13 mouse cellular contexts compared by ENCODE assay signal in genomic region chr4:126314393-126314792, GRCm38 (mm10). TPM values are rescaled to one million over a fixed set of nuclear protein-coding genes. Genes with fewer than 3 reads are reported as not detected.
A peak's percentile ranks its signal among the peaks of the same experiment; 100 is the strongest.
DNase-seq lines count a peak whose midpoint lies in the region; ATAC-seq and TF ChIP-seq lines count a peak whose summit lies in the region.
"Had no signal": no experiment of that assay in that cellular context is flagged by ENCODE, and none has a peak within 500 bp of the region (broad histone marks: within the 10 kb centered on the region; RNA-seq: fewer than 3 reads in every experiment).

No protein-coding gene starts in this region.

- peaks cover 33% of the 10 kb centered on the region for H3K36me3 ChIP-seq in intestine, postnatal 0 days (ENCODE audit: control insufficient read depth, insufficient read depth)
- peaks cover 17% of the 10 kb centered on the region for H3K36me3 ChIP-seq in intestine, embryonic 15.5 days
- peaks cover 50% of the 10 kb centered on the region for H3K36me3 ChIP-seq in limb, embryonic 15.5 days

- DNase-seq in embryo, embryonic 11.5 days (ENCODE audit: low read depth, low spot score) = peak; percentile 22
- peak; percentile 80 for DNase-seq in kidney, adult 11 months
- no peak for DNase-seq in frontal cortex, postnatal 25 days (ENCODE audit: low spot score in 2 of 2)
- DNase-seq in cerebellum, postnatal 4 days (ENCODE audit: low spot score in 2 of 2) = no peak
- no peak for DNase-seq in heart, adult 9 months (ENCODE audit: low spot score in 2 of 2)
- DNase-seq: adrenal gland, postnatal 36 days; heart, adult 11 months had no signal

- 66% methylated on average over 10 of the region's 10 CpGs for WGBS in intestine, postnatal 0 days
- 67% methylated on average over 10 of the region's 10 CpGs for WGBS in intestine, embryonic 15.5 days
- WGBS in limb, embryonic 15.5 days = 26% methylated on average over 10 of the region's 10 CpGs

- no peaks in the 10 kb centered on the region for H3K9me3 ChIP-seq in intestine, postnatal 0 days (ENCODE audit: control insufficient read depth)
- no peaks in the 10 kb centered on the region for H3K9me3 ChIP-seq in intestine, embryonic 15.5 days
- H3K9me3 ChIP-seq in limb, embryonic 15.5 days = no peaks in the 10 kb centered on the region
- H3K9me3 ChIP-seq: lung, embryonic 15.5 days; neural tube, embryonic 13.5 days had no signal

- H3K9ac ChIP-seq in intestine, postnatal 0 days (ENCODE audit: low read depth, low read length) = no peak overlapping the region
- no peak overlapping the region for H3K9ac ChIP-seq in intestine, embryonic 15.5 days
- H3K9ac ChIP-seq in limb, embryonic 15.5 days = no peak overlapping the region
- H3K9ac ChIP-seq: lung, embryonic 15.5 days; neural tube, embryonic 13.5 days had no signal

- no peak overlapping the region for H3K27ac ChIP-seq in intestine, postnatal 0 days (ENCODE audit: low read depth, low read length)
- H3K27ac ChIP-seq in intestine, embryonic 15.5 days = no peak overlapping the region
- H3K27ac ChIP-seq in limb, embryonic 15.5 days = peak overlapping the region; percentile 76
- H3K27ac ChIP-seq: lung, embryonic 15.5 days; neural tube, embryonic 13.5 days had no signal

- H3K27me3 ChIP-seq in intestine, postnatal 0 days (replicated peaks; ENCODE audit: control insufficient read depth, insufficient read depth, low read length) = no peaks in the 10 kb centered on the region
- H3K27me3 ChIP-seq in intestine, embryonic 15.5 days (replicated peaks) = 0 out of 2 replicates have a peak, but pooled peaks cover under 1% of the 10 kb centered on the region
- H3K27me3 ChIP-seq in limb, embryonic 15.5 days = no peaks in the 10 kb centered on the region
- H3K27me3 ChIP-seq: lung, embryonic 15.5 days; neural tube, embryonic 13.5 days had no signal

- ATAC-seq in intestine, postnatal 0 days = no peak
- no peak for ATAC-seq in intestine, embryonic 15.5 days
- no peak for ATAC-seq in limb, embryonic 15.5 days (ENCODE audit: insufficient number of reproducible peaks, low FRiP score, low TSS enrichment, low read depth)
- ATAC-seq: intestine, embryonic 16.5 days had no signal

- H3K4me1 ChIP-seq in intestine, postnatal 0 days (replicated peaks; ENCODE audit: control insufficient read depth, insufficient read depth, low read length) = no peaks in the 10 kb centered on the region; the same call in 1 of the 2 replicates
- peaks cover 6% of the 10 kb centered on the region for H3K4me1 ChIP-seq in intestine, embryonic 15.5 days (replicated peaks)
- peaks cover 39% of the 10 kb centered on the region for H3K4me1 ChIP-seq in limb, embryonic 15.5 days

- H3K4me3 ChIP-seq in intestine, postnatal 0 days (ENCODE audit: low read depth, low read length) = no peak overlapping the region
- H3K4me3 ChIP-seq in intestine, embryonic 15.5 days (replicated peaks) = no peak overlapping the region
- H3K4me3 ChIP-seq in limb, embryonic 15.5 days = no peak overlapping the region
- H3K4me3 ChIP-seq: lung, embryonic 15.5 days; neural tube, embryonic 13.5 days had no signal

- H3K4me2 ChIP-seq in intestine, postnatal 0 days (replicated peaks; ENCODE audit: low read depth) = no peak overlapping the region
- H3K4me2 ChIP-seq in intestine, embryonic 15.5 days (replicated peaks) = no peak overlapping the region
- no peak overlapping the region for H3K4me2 ChIP-seq in limb, embryonic 15.5 days
- H3K4me2 ChIP-seq: lung, embryonic 15.5 days; neural tube, embryonic 13.5 days had no signal

- TF ChIP-seq CTCF in intestine, postnatal 0 days (IDR thresholded peaks at IDR 0.05; ENCODE audit: low read depth) = peak; percentile 27

RNA-seq across cellular contexts. Expression of gene Adprhl2, which starts 7.1 kb away (rescaled TPM):
- 41.7 and 43.0 TPM in 2 replicates for polyA plus RNA-seq in intestine, postnatal 0 days (2015; fragmentation: Nextera tagmentation; extraction: Ambion mirVana)
- polyA plus RNA-seq in intestine, embryonic 15.5 days (2015; fragmentation: Nextera tagmentation; extraction: Ambion mirVana) = 55.4 and 60.7 TPM in 2 replicates
- polyA plus RNA-seq in limb, embryonic 15.5 days (2015; fragmentation: Nextera tagmentation; extraction: Ambion mirVana) = 79.2 and 82.9 TPM in 2 replicates

RNA-seq across cellular contexts. Expression of gene Tekt2, which starts 11.1 kb away (rescaled TPM):
- polyA plus RNA-seq in intestine, postnatal 0 days (2015; fragmentation: Nextera tagmentation; extraction: Ambion mirVana) = 1.6 and 2.1 TPM in 2 replicates
- 7.1 and 7.4 TPM in 2 replicates for polyA plus RNA-seq in intestine, embryonic 15.5 days (2015; fragmentation: Nextera tagmentation; extraction: Ambion mirVana)
- 15.9 and 16.6 TPM in 2 replicates for polyA plus RNA-seq in limb, embryonic 15.5 days (2015; fragmentation: Nextera tagmentation; extraction: Ambion mirVana)

RNA-seq across cellular contexts. Expression of gene Col8a2, which starts 27.8 kb away (rescaled TPM):
- 1.5 and 2.2 TPM in 2 replicates for polyA plus RNA-seq in intestine, postnatal 0 days (2015; fragmentation: Nextera tagmentation; extraction: Ambion mirVana)
- polyA plus RNA-seq in intestine, embryonic 15.5 days (2015; fragmentation: Nextera tagmentation; extraction: Ambion mirVana) = 7.1 and 8.2 TPM in 2 replicates
- polyA plus RNA-seq in limb, embryonic 15.5 days (2015; fragmentation: Nextera tagmentation; extraction: Ambion mirVana) = 71.2 and 79.7 TPM in 2 replicates

RNA-seq across cellular contexts. Expression of gene Trappc3, which starts 52.3 kb away (rescaled TPM):
- polyA plus RNA-seq in intestine, postnatal 0 days (2015; fragmentation: Nextera tagmentation; extraction: Ambion mirVana) = 115 and 126 TPM in 2 replicates
- polyA plus RNA-seq in intestine, embryonic 15.5 days (2015; fragmentation: Nextera tagmentation; extraction: Ambion mirVana) = 94.2 and 99.7 TPM in 2 replicates
- polyA plus RNA-seq in limb, embryonic 15.5 days (2015; fragmentation: Nextera tagmentation; extraction: Ambion mirVana) = 120 and 128 TPM in 2 replicates

RNA-seq across cellular contexts. Expression of gene Map7d1, which starts 58.2 kb away (rescaled TPM):
- polyA plus RNA-seq in intestine, postnatal 0 days (2015; fragmentation: Nextera tagmentation; extraction: Ambion mirVana) = 11.7 and 12.2 TPM in 2 replicates
- polyA plus RNA-seq in intestine, embryonic 15.5 days (2015; fragmentation: Nextera tagmentation; extraction: Ambion mirVana) = 26.7 and 27.6 TPM in 2 replicates
- polyA plus RNA-seq in limb, embryonic 15.5 days (2015; fragmentation: Nextera tagmentation; extraction: Ambion mirVana) = 46.5 and 50.3 TPM in 2 replicates

Comparison
In these comparisons a context has a peak if more than half of its experiments do, and no peak if none do; other contexts are left out.
1. DNase-seq: peak in embryo, embryonic 11.5 days (single experiment) and kidney, adult 11 months (single experiment); none in frontal cortex, postnatal 25 days (0 of 2), cerebellum, postnatal 4 days (0 of 2) and heart, adult 9 months (0 of 2).